Mouse (Mus musculus) spleen, postnatal 10 days (tissue): ENCODE data around the gene Lcn2.

ENCODE experiments used
- DNase-seq, 2 experiments: peaks; one replicate each; pipeline ENCODE4 v3.0.0; 2021 to 2022; ENCODE audit warnings: low spot score in 2 of 2

Gene Lcn2

DNA sequence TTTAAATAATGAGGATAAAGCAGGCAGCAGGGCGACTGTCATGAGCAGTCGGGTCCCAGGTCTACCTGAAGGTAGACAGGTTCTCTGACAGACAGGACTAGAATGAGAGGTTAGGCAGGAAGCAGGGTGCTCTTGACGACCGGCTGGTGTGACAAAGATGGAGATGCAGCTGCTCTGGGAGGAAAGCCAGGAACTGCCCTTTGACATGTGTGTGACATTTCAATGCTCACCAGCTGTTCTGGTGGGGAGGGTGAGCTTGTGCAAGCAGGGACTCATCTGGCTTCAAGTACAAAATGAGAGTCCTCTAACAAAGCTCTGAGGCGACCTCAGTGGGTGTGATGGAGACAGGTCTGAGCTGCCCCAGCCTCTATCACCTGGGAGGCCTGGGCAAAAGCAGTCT is 25.9 kb upstream of the Lcn2 start:
- DNase-seq = no peak

DNA sequence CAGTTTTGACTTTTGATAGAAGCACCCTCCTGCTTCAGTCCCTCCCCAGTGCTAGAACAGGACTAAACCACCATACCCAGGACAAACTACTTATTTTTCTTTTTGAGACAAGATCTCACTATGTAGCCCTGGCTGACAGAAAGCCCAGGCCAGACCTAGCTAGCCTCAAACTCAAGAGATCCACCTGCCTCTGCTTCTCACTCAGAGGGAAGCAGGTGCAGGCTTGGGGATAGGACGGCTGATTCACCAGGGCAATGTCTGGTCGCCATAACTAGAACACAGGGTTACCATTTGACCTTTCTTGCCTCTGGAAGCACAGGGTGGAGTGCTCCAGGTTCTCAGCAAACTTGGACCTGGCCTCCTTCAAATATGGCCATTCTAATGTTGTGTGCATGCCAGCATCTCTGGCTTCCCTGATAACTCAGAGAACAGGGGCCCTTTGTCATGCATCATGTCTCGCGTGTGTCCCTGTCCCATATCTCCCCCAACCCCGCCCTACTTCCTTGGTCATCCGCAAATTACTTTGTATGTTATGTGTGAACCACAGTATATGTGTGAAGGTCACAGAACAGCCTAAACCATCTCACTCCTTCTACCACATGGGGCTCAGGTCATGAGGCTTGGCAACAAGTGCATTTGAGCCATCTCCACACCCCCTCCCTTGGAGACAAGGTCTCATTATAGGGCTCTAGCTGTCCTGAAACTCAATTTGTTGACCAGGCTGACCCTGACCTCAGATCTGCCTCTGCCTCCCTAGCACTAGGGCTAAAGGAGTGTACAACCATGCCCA is 24.9 kb upstream of the Lcn2 start:
- no peak for DNase-seq

DNA sequence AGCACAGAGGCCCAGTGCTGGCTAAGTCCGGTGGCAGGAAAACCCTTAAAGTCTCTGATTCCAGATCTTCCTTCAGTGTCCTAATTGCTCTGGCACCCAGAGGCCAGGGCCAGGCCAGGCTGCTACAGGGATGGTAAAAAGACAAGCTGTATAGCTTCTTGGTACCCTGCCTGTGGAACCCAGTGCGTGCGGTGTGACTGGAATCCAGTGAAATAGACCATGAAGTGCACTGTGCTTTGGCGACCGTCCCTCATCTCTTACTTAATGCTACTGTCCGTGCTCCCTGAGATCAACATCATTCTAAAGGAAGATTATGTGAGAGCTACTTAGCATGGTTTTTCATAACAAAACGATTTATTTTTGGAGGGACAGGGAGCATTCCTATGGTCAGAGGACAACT is 23.4 kb upstream of the Lcn2 start:
- DNase-seq = no peak

DNA sequence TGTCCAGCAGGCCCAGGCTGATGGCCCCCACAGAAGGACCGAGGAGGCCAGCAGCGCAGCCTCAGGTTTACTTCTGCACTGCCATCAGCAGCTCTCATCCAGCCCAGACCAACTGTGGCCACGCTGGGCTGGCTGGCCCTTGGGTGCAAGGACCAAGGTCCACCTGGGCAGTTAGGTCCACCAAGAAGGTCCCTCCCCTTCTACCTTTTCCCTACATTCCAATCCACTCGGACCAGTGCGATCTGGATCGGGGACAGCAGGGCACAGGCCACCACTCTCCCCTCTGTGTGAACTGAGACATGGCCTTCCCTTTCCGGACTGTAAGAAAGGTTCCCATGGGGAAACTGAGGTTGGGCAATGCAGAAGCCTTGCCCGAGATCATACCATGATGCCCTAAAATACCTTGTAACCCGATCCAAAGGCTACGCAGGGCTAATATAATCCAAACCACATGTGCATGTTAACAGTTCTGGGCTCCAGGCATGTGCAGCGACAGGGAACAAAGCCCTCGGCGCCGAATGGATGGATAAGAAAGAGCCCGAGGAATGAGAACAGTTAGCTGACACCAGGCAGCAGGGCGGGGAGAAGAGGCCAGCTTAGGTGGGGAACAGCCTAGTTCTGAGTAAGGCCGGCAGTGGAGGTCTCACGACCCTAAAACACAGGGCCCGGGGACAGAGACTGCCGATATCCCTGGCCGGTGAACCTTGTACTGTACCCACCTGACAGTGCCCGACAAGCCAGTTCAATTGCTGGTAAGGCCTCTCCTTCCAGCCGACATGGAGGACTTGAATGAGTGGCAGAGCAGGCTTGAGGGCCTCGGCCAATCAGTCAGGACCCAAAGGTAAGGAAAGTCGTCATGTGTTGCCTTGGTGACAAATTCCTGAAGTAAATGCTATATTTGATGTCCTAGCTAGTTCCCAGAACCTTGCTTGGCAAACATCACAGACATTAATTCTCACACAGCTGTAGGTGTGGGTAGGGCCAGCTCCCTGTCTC is 20.7 kb upstream of the Lcn2 start:
- no peak for DNase-seq

DNA sequence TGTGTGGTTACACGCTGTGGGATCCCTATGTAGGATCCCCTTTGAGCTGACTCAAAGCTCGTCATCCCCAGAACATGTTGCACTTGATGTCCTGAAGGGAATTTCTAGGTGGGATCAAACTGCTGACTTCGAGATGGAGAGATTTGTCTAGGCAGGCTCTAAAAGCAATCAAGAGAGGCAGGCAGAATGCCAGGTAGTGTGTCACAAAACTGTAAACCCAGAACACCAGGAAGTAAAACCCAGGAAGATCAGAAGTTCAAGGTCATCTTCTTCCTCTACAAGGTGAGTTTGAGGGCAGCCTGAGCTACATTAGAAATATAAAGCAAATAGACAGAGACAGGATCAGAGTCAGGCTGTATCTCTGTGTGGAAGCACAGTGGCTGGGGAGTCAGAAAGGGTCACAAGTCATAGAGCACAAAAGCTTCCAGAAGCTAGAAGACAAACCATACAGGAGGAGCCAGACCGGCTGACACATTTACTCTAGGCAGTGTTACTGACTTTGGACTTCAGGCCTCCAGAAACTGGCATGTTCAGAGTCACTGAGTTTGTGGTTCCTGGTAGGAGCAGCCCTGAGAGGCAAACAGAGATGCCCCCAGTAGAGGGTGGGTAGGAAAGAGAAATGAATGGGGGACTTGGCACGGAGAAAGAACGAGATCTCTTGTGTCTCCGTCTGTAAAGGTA is 19.2 kb upstream of the Lcn2 start:
- no peak for DNase-seq

DNA sequence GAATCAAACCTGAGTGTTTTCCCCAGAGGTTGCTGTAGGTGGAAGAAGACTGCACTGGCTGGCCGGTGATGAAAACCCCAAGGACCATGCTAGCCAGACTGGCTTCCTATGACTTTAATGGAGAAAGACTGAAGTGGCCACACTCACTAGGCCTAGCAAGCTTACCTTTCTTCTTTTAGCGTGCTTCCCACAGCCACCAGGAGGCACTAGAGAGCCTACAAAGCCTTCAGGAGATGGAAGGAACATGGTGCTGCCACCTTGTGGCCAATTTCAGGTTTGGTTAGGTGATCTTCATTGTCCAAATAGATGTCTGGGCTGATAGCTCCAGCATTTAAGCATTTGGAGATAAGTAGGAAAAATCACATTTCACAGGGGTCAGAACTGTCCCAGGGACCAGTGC is 16.6 kb upstream of the Lcn2 start:
- DNase-seq = peak; percentile 94 to 97

DNA sequence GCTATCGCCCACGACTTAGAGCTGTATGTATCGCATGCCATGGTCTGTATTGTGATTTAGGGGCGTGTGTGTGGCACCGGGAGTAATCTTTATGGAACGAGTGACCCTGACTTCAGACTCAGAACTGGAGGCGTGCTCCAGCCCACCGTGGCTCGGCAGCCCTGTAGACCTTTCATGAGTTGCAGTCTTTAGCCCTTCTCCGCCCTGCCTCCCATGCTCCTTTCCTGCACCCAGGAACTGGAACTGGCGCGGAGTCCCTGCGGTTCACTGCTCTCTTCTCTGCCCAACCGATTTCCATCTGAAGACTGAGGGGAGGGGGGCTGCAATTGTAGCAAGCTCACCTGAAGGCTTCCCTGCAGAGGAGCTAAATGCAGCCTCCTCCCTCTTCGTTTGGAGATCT is 8.6 kb upstream of the Lcn2 start:
- DNase-seq = no peak

DNA sequence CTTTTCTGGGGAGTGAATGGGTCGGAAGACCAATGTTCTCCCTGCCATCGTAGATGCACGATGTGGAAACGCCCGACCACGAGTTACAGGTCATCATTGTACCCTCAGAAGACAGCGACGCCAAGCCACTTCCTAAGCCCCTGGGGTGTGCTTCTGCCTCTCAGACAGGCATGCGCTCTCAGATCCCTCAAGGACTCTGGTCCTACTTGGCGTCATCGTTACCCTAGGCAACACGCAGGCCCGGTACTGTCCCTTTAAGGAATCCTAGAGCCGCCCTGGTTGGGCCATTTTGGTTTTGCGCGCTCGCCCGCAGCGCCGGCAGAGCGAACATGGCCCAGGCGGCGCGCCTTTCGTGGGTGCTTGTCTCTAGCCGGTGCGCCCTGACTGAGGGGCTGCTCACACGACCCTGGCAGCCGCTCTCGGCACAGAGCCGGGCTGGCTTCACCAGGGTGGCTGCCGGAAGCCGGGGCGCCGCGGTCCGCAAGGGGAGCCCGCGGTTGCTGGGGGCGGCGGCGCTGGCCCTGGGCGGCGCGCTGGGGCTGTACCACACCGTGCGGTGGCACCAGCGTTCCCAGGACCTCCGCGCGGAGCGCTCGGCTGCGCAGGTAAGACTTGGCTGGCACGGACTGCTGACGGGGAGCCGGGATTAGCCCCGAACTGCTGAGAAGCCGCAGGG is 8.0 kb upstream of the Lcn2 start:
- peak; percentile 72 to 88 for DNase-seq

DNA sequence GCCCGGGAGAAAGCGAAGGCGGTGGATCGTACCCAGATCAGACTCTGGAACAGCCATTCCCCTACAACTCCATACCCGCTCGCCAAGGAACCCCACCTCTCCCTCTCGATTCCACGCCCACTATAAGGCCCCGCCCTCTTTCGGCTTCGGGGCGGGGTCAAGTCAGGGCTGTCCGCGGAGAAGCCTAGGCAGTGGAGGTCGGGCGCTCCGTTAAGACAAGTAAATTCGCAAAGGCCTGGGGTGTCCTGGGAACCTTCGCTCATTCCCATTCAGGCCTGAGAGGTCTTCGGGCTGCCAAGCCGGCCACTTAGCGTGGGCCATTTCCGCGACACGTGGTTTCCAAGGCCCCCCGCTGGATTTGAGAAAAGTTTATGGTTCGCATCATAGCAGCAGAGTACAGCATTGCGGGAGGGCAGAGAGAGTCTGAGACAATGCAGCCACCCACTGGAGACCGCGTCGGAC is 7.5 kb upstream of the Lcn2 start, which contains the start of gene Ptges2:
Ptges2 (plus strand) TSS at position 413 of the 462 bp plus-strand sequence.
- peak; percentile 94 to 95 for DNase-seq

DNA sequence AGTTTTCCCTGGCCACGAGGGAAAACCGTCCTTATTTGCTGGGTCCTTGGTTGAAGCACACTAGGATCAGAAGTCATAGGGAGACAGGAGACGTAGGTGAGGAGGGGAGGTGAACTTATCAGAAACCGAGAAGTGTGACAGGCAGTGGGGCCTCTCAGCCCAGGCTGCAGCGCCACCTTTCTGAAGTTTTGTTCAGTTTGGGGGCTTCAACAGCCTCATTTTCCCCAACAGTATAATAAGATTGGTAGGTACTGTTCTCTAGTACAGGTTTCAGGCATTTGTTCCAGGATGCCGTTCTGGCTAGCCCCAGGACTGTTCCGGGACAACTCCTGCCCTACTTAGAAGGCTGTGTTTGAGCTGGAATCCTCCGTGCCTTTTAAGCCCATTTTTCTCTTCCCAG is 6.9 kb upstream of the Lcn2 start:
- DNase-seq = peak in 1 of 2 experiments; percentile 66

DNA sequence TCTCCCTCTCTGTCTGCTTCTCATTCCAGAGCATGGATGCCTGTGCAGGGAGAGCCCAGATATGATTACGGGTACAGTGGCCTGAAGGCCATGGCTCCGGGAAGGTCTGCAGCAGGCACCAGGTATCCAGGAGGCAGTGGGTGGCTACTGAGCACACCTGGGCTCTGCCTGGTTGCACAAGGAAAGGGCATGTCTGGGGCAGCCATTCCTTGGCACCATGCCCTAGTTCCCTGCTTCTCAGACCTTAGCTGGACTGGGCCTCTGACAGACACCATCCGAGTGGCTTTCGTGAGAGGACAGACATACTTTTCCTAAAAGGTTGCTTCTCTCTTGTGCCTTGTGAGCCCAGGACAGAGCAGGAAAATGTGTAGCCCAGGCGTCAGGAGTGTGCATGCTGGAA is 4.0 kb upstream of the Lcn2 start:
- no peak for DNase-seq

DNA sequence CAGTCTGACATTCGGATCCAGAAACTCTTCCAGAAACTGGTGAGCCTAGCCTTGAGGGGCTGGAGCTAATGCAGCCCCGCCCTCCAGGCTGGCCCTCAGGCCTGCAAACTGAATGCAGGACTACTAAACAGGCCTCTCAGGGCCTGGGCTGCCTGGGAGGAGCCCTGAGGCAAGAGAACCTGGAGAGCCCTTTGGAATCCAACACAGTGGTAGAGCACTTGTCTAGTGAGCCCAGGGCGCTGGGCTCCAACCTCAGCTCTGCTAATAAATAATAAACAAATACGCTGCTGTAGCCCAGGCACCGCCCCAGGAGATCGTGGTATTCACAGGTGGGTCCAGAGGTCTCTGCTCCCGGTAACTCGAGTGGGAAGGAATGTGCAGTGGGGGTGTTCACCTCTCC is 2.8 kb upstream of the Lcn2 start:
- no peak for DNase-seq

DNA sequence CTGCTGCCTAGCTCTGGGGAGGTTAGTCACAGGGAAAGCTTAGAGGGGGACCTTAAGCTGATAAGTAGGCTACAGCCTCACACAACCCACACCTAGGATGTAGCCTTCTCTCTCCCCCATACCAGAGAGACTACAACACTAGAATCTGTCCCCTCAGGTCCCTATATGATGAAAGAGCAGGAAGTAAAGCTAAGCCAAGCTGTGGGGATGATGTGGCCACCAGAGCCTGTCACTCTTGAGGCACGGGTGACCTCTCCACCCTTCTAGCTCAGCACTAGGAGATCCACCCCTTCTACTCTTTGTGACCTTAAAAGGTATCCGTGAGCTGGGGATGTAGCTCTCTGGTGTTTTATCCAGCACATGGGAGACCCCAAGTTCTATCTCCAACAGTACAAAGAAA is 1.1 kb upstream of the Lcn2 start:
- DNase-seq = no peak

DNA sequence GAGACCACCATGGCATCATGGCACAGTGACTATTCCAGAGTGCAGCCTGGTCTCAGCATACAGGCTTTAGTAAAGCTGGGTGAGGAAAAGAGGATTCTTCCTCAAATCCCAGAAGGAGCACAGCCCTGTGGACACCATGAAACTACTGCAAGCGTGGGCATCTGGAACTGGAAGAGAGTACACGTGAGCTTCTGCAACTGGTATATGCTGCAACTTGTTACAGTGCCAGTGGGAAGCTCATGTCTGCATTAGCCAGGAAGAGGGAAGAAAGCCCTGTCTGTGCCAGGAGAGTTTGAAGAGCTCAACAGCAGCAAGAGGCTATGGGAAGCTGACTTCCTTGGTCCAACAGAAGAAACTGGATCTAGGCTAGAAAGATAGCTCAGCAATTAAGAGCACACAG is 5.4 kb downstream of the Lcn2 start:
- no peak for DNase-seq

DNA sequence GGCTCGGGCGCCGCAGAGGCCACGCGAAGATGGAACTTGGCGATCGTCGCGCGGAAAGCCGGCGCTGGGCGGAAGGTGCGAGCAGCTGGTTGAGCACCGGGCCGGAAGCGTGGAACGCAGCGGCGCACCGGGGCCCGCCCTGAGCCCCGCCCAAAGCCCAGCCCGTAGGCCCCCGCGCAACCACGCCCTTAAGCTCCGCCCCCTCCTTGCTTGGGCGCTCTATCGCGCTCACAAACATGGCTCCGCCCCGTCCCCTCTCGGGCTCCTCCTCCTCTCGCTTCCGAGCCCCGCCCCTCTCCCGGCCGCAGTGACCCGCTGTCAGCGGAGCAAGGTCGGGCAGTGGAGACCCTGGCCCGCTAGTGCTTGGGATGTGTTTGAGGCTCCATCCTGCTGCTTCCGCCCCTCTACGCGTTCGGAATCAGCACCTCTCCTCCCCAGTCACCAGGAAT is 6.3 kb downstream of the Lcn2 start, which contains the start of gene 1110008P14Rik:
1110008P14Rik (minus strand) TSS at position 164 of the 449 bp plus-strand sequence.
- DNase-seq = peak; percentile 94 to 99

DNA sequence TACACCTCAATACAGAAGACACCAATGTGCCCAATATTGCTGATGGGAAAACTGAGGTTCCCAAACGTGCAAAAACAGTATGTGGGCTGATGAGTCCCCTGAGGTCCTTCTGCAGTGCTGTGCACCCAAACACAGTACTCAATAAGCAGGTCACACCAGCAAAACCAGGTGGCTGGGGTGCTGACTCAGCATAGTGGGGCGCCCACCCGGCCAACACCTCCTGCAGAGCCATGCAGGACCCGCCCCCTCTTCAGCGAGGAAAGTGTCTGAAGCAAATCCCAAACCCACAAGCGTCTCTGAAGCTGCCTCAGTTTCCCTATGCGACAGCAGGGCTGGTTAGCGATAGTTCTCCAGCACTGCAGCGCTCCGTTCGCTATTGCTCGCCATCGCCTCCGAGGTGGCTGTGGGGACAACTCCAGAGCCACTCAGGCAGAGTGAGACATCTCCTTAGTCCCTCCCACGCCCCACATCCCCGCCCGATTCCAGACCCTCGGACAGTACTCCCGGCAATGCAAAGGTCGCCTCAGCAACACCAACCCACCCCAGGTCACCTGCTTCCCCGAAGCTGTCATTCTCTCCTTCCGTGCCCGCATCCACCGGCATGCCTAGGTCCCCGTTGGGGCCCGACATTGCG is 6.8 kb downstream of the Lcn2 start:
- DNase-seq = no peak

DNA sequence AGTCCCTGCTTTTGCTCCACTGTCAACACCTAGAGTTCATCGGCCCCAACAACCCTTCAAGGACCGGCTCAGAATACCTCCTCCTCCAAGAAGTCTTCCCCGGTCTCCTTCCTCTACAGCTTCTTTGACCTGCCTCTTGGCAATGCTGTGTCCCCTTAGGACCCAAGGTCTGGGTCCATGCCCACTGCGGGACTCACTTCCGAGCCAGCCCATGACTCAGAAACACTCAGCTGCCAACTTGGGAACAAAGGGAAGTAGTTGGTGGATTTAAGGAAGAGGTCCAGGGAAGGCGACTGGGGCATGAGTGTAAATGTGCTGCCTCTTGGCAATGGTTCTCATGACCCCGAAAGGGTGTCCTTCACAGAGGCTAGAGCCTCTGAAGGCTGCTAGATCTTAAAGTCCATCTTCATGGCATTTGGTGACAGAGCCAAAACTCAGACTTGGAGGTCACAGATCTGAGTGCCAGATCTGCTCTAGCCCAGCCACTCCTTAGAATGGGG is 8.0 kb downstream of the Lcn2 start:
- no peak for DNase-seq

DNA sequence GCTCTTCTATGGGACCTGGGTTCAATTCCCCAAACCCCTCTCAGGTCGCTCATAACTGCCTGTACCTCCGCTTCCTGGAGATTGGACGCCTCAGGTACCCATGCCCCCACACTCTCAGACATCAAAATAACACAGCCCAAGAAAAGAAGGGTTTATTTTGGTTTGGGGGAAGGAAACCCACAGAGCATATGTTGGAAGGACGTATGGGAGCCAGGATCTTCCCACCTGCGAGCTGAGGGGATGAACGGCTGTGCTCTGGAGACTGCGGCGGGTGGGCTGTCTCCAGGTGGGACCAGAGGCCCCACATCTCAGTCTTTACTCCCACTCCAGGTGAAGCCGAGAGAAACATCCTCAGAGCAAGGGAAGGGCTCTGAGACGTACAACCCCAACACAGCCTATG is 11.1 kb downstream of the Lcn2 start:
- no peak for DNase-seq

DNA sequence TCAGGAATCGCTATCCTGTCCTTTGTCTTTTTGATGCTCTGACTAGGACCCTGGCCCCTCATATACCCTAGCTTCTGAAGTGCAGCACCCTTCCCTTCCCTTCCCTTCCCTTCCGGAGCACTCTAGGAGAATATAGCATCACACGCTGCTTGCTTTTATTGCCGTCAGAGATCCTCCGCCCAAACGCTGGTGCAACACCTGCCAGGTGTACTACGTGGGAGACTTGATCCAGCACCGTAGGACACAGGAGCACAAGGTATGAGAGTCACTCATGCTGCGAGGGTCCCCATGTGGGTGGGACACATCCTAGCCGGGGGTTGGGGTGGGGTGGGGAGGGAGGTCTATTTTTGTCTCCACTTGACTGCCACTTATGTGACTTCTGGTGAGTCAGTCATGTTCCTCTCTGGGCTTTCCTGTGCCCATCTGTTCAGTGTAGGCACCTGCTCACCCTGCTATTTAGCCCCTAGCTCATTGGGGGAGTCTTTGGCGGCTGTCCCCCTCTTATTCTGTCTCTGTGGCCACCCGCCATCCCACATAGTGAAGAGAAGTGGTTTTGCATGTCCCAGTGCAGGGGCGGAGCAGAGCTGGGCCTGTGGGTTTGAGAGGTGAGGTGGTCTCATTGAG is 12.6 kb downstream of the Lcn2 start:
- no peak for DNase-seq

DNA sequence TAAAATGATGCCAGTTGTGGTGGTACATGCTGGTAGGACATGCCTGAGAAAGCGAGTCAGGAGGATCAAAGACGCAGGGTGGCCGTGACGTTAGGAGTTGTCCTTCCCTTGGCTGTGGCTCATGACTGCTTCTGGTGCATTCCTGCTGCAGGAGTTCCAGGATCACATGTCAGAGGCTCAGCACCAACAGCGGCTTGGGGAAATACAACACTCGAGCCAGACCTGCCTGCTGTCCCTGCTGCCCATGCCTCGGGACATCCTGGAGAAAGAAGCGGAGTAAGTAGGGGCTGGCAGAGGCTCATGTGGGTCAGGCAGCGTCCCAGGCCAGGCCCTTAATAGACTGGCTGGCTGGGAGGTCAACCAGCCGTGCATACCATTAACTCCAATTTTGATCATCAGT is 13.9 kb downstream of the Lcn2 start:
- no peak for DNase-seq
